Mouse (Mus musculus) urinary bladder, adult 18-20 months (tissue): ENCODE results near the gene Pigr.

Source experiments
- DNase-seq, 2 experiments: peaks; one replicate each; pipeline ENCODE4 v3.0.0; 2022; ENCODE audit warnings: low spot score in 2 of 2, mixed read lengths in 2 of 2

Gene Pigr

DNA sequence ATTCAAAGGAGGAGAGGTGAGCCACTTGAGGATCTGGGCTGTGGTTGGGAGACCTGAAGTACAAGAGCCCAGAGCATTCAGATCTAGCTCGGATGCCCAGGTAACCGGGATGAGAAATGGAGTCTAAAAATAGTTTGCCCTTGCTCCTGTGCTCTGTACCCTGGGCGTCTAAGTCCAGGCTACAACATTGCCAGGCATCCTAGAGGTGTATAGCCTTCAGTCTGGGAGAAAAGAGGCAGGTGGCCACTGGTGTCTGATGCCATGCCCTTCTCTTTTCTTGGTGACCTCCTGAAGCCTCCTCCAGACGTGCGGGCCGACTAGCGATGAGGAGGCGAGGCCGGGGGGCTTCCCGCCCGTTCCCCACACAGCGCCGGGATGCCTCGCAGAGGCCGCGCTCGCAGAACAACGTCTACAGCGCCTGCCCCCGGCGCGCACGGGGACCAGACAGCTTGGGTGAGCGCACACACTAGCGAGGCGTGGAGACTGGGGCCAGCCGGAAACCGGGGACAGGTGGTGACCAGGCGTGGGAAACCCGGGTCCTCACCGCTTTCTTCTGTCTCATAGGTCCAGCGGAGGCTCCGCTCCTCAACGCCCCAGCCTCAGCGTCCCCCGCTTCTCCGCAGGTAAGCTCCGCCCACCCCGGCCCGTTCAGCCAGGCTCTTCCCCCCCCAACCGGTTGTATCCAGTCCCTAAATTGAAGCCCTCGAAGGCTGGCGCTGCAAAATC, 51.6 kb downstream of the Pigr start:
- DNase-seq = peak in 1 of 2 experiments; percentile 33

GRCm38 (mm10) chr1:130879927-130880326, 53.4 kb downstream of the Pigr start:
- DNase-seq = no peak

DNA sequence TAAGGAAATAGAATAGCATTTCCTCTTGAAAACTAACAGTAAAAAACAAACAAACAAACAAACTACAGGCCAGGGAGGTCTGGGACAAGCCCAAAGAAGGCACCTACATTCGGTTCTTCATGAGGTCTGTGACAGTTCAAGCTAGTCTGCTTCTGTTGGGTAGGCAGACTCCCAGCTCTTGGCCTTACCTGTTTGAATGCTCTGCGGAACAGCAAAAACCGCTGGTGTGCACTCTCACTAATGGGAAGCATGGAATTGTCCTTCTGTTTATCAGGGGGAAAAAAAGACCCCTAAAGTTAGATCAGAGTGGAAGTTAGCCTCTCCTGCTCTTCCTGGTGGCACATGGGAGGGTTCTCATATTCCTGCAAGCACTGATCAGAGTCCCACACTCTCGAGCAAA, 56.7 kb downstream of the Pigr start:
- no peak for DNase-seq

GRCm38 (mm10) chr1:130887354-130887753, 60.9 kb downstream of the Pigr start, which contains the start of gene Il24:
Gene Il24, minus strand, starts transcription at chr1:130887454.
- no peak for DNase-seq

DNA sequence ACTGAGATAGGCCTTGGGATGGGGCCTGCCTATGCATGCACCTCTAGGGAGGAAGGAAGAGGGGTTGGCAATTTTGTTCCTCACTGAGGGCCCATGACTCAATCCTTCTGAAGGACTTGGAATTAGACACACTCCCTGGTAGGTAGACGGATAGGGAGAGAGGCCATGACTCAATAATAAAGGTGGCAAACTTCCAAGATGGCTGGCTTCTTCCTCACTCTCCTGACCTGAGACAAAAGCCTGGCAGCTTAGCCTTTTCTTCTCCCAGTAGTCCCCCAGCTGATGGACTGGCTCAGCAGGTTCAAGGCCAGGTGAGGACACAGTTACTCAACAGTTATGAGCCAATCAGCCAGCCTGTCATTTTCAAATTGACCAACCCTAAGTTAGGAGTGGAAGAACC, 66.0 kb downstream of the Pigr start:
- DNase-seq = no peak

DNA sequence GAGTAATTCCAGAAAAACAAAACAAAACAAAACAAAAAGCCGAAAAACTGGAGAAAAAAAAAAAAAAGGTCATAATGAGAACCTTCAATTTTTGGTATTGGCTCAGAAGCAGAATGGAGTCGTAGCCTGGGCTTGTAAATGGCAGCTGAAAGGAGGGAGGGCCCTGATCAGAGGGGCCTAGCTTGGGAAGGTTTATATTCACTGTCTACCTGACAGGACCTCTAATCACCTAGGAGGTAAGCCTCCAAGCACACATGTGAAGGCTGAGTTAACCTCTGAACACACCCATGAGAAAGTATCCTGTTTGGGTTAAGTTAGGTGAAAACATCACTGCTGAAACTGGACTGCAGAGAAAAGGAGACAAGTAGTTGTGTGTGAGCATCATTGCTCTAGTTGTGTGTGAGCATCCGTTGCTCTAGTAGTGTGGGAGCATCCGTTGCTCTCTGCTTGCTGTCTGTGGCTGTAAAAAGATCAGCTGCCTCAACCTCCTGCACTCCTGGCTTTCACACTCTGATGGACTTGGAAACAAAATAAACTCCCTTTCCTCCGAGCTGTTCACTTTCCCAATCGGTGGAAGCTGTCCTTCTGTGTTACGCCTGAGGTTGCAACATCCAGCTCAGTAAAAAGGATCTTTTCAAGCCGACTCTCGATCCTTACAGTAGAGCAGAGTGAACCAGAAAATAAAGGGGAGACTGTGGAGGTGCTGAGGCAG, 67.0 kb downstream of the Pigr start:
- no peak for DNase-seq

- no peak for DNase-seq
Observed at GRCm38 (mm10) chr1:130894468-130894867, 68.0 kb downstream of the Pigr start.
